Mouse (Mus musculus): ENCODE measurements around the gene Arhgap15. TPM values are rescaled to one million over a fixed set of nuclear protein-coding genes. Genes with fewer than 3 reads are reported as not detected.

Gene Arhgap15
- total and polyA plus RNA-seq, 3 experiments, result 0.89 to 56.4 (median 39.8) TPM

- no peak for ATAC-seq (ENCODE audit: extremely low read depth, insufficient number of reproducible peaks, low FRiP score, poor library complexity, severe bottlenecking)
- H3K4me1 ChIP-seq (ENCODE audit: insufficient read depth, low read depth, low read length), result no peaks in the 10 kb centered on the region
- DNase-seq (ENCODE audit: low spot score), result no peak
- H3K36me3 ChIP-seq (replicated peaks), result no peaks in the 10 kb centered on the region
- TF ChIP-seq POLR2AphosphoS5 (IDR thresholded peaks at IDR 0.05; ENCODE audit: insufficient replicate concordance, low read depth, low read length), result no peak
- no peak for TF ChIP-seq TAL1 (conservative IDR thresholded peaks at IDR 0.05; ENCODE audit: low read depth, low read length)
- TF ChIP-seq CTCF (IDR thresholded peaks at IDR 0.05; ENCODE audit: low read depth, low read length), result no peak
- no peak for TF ChIP-seq GATA1 (IDR thresholded peaks at IDR 0.05; ENCODE audit: borderline replicate concordance, low read length)
- no peak for TF ChIP-seq GATA2 (IDR thresholded peaks at IDR 0.05; ENCODE audit: borderline replicate concordance, low read depth, low read length)
- H3K27me3 ChIP-seq (ENCODE audit: insufficient read depth, low read length), result no peaks in the 10 kb centered on the region
- H3K9me3 ChIP-seq (replicated peaks), result no peaks in the 10 kb centered on the region
- no peak overlapping the region for H3K4me3 ChIP-seq (ENCODE audit: low read depth, low read length)
Observed at GRCm38 (mm10) chr2:44098552-44098951, 349.9 kb downstream of the Arhgap15 start.

- Histone ChIP-seq H3K4me3 (ENCODE audit: low read depth, low read length) (no peak overlapping the region), H3K27me3 (ENCODE audit: insufficient read depth, low read length) (no peaks in the 10 kb centered on the region), H3K36me3 (replicated peaks) (no peaks in the 10 kb centered on the region), H3K4me1 (ENCODE audit: insufficient read depth, low read depth, low read length) (no peaks in the 10 kb centered on the region), H3K9me3 (replicated peaks) (no peaks in the 10 kb centered on the region)
- no peak for DNase-seq (ENCODE audit: low spot score)
- TF ChIP-seq TAL1 (conservative IDR thresholded peaks at IDR 0.05; ENCODE audit: low read depth, low read length), result no peak
- TF ChIP-seq GATA2 (IDR thresholded peaks at IDR 0.05; ENCODE audit: borderline replicate concordance, low read depth, low read length), result no peak
- no peak for TF ChIP-seq POLR2AphosphoS5 (IDR thresholded peaks at IDR 0.05; ENCODE audit: insufficient replicate concordance, low read depth, low read length)
- TF ChIP-seq CTCF (IDR thresholded peaks at IDR 0.05; ENCODE audit: low read depth, low read length), result no peak
- TF ChIP-seq GATA1 (IDR thresholded peaks at IDR 0.05; ENCODE audit: borderline replicate concordance, low read length), result no peak
- ATAC-seq (ENCODE audit: extremely low read depth, insufficient number of reproducible peaks, low FRiP score, poor library complexity, severe bottlenecking), result no peak
Observed at GRCm38 (mm10) chr2:44102351-44102750, 353.7 kb downstream of the Arhgap15 start.

GRCm38 (mm10) chr2:44103321-44103720, 354.7 kb downstream of the Arhgap15 start:
- ATAC-seq (ENCODE audit: extremely low read depth, insufficient number of reproducible peaks, low FRiP score, poor library complexity, severe bottlenecking), result no peak
- Histone ChIP-seq H3K4me1 (ENCODE audit: insufficient read depth, low read depth, low read length) (no peaks in the 10 kb centered on the region), H3K4me3 (ENCODE audit: low read depth, low read length) (no peak overlapping the region), H3K36me3 (replicated peaks) (no peaks in the 10 kb centered on the region), H3K27me3 (ENCODE audit: insufficient read depth, low read length) (no peaks in the 10 kb centered on the region), H3K9me3 (replicated peaks) (no peaks in the 10 kb centered on the region)
- TF ChIP-seq POLR2AphosphoS5 (IDR thresholded peaks at IDR 0.05; ENCODE audit: insufficient replicate concordance, low read depth, low read length), result no peak
- no peak for TF ChIP-seq TAL1 (conservative IDR thresholded peaks at IDR 0.05; ENCODE audit: low read depth, low read length)
- no peak for DNase-seq (ENCODE audit: low spot score)

GRCm38 (mm10) chr2:44103742-44104141, 355.1 kb downstream of the Arhgap15 start:
- Histone ChIP-seq H3K27me3 (ENCODE audit: insufficient read depth, low read length) (no peaks in the 10 kb centered on the region), H3K4me3 (ENCODE audit: low read depth, low read length) (no peak overlapping the region), H3K9me3 (replicated peaks) (no peaks in the 10 kb centered on the region), H3K4me1 (ENCODE audit: insufficient read depth, low read depth, low read length) (no peaks in the 10 kb centered on the region), H3K36me3 (replicated peaks) (no peaks in the 10 kb centered on the region)
- TF ChIP-seq POLR2AphosphoS5 (IDR thresholded peaks at IDR 0.05; ENCODE audit: insufficient replicate concordance, low read depth, low read length), result no peak
- no peak for ATAC-seq (ENCODE audit: extremely low read depth, insufficient number of reproducible peaks, low FRiP score, poor library complexity, severe bottlenecking)
- DNase-seq (ENCODE audit: low spot score), result no peak

- H3K4me3 ChIP-seq (ENCODE audit: low read depth, low read length), result no peak overlapping the region
- DNase-seq (ENCODE audit: low spot score), result no peak
Observed at GRCm38 (mm10) chr2:44104282-44105197, 355.9 kb downstream of the Arhgap15 start.

GRCm38 (mm10) chr2:44105198-44105555, 356.6 kb downstream of the Arhgap15 start:
- DNase-seq (ENCODE audit: low spot score), result no peak
- no peak for ATAC-seq (ENCODE audit: extremely low read depth, insufficient number of reproducible peaks, low FRiP score, poor library complexity, severe bottlenecking)
- Histone ChIP-seq H3K36me3 (replicated peaks) (no peaks in the 10 kb centered on the region), H3K27me3 (ENCODE audit: insufficient read depth, low read length) (no peaks in the 10 kb centered on the region), H3K4me1 (ENCODE audit: insufficient read depth, low read depth, low read length) (no peaks in the 10 kb centered on the region), H3K4me3 (ENCODE audit: low read depth, low read length) (no peak overlapping the region), H3K9me3 (replicated peaks) (no peaks in the 10 kb centered on the region)
- TF ChIP-seq GATA1 (IDR thresholded peaks at IDR 0.05; ENCODE audit: borderline replicate concordance, low read length) (no peak), TAL1 (conservative IDR thresholded peaks at IDR 0.05; ENCODE audit: low read depth, low read length) (no peak), POLR2AphosphoS5 (IDR thresholded peaks at IDR 0.05; ENCODE audit: insufficient replicate concordance, low read depth, low read length) (no peak), GATA2 (IDR thresholded peaks at IDR 0.05; ENCODE audit: borderline replicate concordance, low read depth, low read length) (no peak), CTCF (IDR thresholded peaks at IDR 0.05; ENCODE audit: low read depth, low read length) (no peak)

More at GRCm38 (mm10) chr2:44104282-44105197, 355.9 kb downstream of the Arhgap15 start:
- Histone ChIP-seq H3K4me1 (ENCODE audit: insufficient read depth, low read depth, low read length) (no peaks in the 10 kb centered on the region), H3K36me3 (replicated peaks) (no peaks in the 10 kb centered on the region), H3K27me3 (ENCODE audit: insufficient read depth, low read length) (no peaks in the 10 kb centered on the region), H3K9me3 (replicated peaks) (no peaks in the 10 kb centered on the region)
- TF ChIP-seq GATA2 (IDR thresholded peaks at IDR 0.05; ENCODE audit: borderline replicate concordance, low read depth, low read length), result no peak
- TF ChIP-seq POLR2AphosphoS5 (IDR thresholded peaks at IDR 0.05; ENCODE audit: insufficient replicate concordance, low read depth, low read length), result no peak
- no peak for TF ChIP-seq CTCF (IDR thresholded peaks at IDR 0.05; ENCODE audit: low read depth, low read length)
- TF ChIP-seq GATA1 (IDR thresholded peaks at IDR 0.05; ENCODE audit: borderline replicate concordance, low read length), result no peak
- no peak for TF ChIP-seq TAL1 (conservative IDR thresholded peaks at IDR 0.05; ENCODE audit: low read depth, low read length)
- ATAC-seq (ENCODE audit: extremely low read depth, insufficient number of reproducible peaks, low FRiP score, poor library complexity, severe bottlenecking), result no peak

Data from G1E (cell line).